Mouse (Mus musculus): ENCODE results near the gene Ftsj1.

GRCm38 (mm10) chrX:8207224-8207623 is 45.0 kb downstream of the Ftsj1 start:
- TF ChIP-seq EP300 (IDR thresholded peaks at IDR 0.05; ENCODE audit: low read depth) (no peak), CTCF (IDR thresholded peaks at IDR 0.05; ENCODE audit: low read depth) (no peak)
